Mouse (Mus musculus) left cerebral cortex, postnatal 36 days (tissue): ENCODE results near the gene Ankrd23. TPM values are rescaled to one million over a fixed set of nuclear protein-coding genes. Genes with fewer than 3 reads are reported as not detected.

Experiments
- DNase-seq, 2 experiments: peaks; one replicate each; pipeline ENCODE4 v3.0.0; 2021 to 2022; ENCODE audit warnings: low spot score in 2 of 2, mixed read lengths in 1 of 2
- intact Hi-C: fragments of 180-260 bp; cut with DNase I; formaldehyde crosslinking; loops from one replicate; pipeline ENCODE4 v1.15.1; 2025
- total RNA-seq, 2 experiments: library from RNA; stranded (reverse); gene quantifications; 2 replicates each; pipeline ENCODE4 v1.2.3; 2021

Ankrd23 gene
- total RNA-seq, 2 experiments from 2014 or later: 3.1 to 9.6 TPM

DNA sequence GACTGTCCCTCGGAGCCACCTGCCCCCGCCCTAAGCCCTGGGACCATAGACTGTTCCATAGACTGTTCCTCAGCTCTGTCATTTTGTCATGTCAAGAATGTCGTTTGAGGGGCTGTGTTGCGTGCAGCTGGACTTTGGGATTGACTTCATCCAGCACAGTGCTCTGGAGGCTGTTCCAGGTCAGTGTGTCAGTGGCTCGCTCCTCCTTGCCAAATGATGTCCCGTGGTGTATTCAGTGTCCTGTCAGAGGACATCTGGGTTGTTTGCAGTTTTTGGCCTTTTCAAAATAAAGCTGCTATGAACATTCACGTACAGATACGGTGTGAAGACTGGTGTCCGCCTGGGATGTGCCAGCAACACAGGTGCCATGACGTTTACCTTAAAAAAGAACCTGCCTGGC, 9.8 kb downstream of the Ankrd23 start:
- no peak for DNase-seq
- intact Hi-C loops: no loop called here

DNA sequence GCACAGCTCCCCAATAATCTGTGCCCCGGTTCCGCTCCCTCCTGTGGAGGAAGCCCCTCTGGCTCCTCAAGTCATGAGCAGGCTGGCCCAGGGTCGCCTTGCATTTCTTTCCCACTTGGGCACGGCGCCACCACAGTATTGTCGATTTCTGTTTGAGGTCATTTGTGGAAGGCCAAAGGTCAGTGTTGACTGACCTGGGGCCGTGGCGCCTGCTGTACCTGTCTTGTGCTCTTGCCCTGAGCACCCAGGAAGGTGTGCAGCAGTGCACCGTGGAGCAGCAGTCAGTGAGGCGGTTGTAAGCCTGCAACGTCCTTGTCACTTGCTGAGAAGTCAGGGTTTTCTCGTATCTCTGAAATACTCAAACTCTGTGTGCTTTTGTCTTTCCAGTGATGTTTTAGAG, 10.9 kb downstream of the Ankrd23 start:
- intact Hi-C loops: no loop called here
- DNase-seq: no peak

DNA sequence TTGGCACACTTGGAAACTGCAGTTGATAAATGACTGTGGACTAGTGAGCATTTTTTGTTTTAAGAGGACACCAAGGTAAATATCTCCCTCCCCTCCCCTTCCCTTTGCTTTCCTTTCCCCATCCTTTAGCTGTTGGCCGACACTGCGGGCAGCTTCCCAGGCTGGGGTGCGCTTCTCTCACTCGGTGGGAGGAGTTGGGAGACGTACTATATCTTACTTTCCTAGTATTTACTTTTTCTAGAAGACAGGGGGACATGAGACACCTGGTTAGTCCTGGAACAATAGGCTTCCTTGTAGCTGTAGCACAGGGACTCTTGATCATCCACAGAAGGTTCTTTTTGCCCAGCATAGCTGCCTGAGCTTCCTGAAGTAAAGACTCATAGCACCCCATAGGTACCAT, 12.6 kb downstream of the Ankrd23 start:
- no peak for DNase-seq
- intact Hi-C loops: no loop called here

- intact Hi-C loops: no loop called here
- DNase-seq: no peak
These were observed 13.2 kb downstream of the Ankrd23 start for GRCm38 (mm10) chr1:36523332-36524013.

DNA sequence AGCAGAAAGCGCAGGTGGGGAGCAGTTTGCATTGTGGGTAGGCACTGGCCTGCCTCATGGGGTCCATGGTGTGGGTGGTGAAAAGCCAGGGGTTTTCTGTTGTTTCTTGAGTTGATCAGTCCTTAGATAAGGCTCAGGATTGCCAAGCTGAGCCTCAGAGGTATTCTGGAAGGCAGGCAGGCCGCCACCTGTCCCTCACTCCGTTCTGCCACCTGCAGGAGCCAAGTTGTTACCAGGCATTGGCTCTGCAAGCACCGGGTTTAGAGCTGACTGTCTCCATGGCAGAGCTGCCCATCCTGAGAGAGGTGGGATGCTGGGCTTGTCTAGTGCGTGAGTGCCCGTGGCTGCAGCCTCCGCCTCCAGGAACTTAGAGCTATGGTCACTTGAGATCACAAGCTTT, 14.5 kb downstream of the Ankrd23 start:
- no peak for DNase-seq
- intact Hi-C loops: no loop called here

- intact Hi-C loops: no loop called here
- no peak for DNase-seq
These were observed 17.1 kb downstream of the Ankrd23 start for GRCm38 (mm10) chr1:36519626-36520025.

GRCm38 (mm10) chr1:36518259-36518658, 18.4 kb downstream of the Ankrd23 start:
- intact Hi-C loops: no loop called here
- DNase-seq: no peak

DNA sequence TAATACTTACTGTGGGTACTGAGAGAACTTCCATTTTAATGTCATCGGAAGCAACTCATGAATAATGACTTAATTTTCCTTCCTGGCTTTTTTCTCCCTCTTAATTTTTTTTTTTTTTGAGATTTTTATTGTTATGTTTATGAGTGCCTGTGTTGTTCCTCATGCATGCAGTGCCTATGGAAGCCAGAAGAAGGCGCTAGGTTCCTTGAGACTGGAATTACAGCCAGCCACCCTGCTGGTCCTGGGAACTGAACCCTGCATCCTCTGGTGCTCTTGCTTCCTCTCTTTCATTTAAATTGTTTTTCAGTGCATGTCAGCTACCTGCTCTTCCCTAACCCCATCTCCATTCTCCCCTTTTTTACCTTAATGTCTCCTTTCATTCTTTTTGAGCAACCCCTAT, 23.0 kb downstream of the Ankrd23 start:
- DNase-seq: no peak
- intact Hi-C loops: loop anchor here (5.0 kb wide), 2 partner anchors 66 to 146 kb away; partner anchors contain the start of genes Kansl3 and Lman2l

- intact Hi-C loops: loop anchor here (5.0 kb wide), 2 partner anchors 66 to 146 kb away; partner anchors contain the start of genes Kansl3 and Lman2l
- no peak for DNase-seq
These were observed 23.4 kb downstream of the Ankrd23 start for GRCm38 (mm10) chr1:36513310-36513709.

DNA sequence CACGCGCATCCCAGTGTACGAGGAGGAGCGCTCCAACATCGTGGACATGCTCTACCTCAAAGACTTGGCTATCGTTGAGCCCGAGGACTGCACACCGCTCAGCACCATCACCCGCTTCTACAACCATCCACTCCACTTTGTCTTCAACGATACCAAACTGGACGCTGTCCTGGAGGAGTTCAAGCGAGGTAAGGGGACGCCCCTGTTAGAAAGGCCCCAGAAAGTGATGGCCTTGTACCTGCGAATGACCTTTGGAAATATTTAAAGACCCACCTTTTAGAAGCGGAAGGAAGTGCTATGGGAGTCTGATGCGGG, 23.8 kb downstream of the Ankrd23 start:
- intact Hi-C loops: loop anchor here (5.0 kb wide), 2 partner anchors 66 to 146 kb away; partner anchors contain the start of genes Kansl3 and Lman2l
- peak in 1 of 2 experiments; percentile 42 for DNase-seq

DNA sequence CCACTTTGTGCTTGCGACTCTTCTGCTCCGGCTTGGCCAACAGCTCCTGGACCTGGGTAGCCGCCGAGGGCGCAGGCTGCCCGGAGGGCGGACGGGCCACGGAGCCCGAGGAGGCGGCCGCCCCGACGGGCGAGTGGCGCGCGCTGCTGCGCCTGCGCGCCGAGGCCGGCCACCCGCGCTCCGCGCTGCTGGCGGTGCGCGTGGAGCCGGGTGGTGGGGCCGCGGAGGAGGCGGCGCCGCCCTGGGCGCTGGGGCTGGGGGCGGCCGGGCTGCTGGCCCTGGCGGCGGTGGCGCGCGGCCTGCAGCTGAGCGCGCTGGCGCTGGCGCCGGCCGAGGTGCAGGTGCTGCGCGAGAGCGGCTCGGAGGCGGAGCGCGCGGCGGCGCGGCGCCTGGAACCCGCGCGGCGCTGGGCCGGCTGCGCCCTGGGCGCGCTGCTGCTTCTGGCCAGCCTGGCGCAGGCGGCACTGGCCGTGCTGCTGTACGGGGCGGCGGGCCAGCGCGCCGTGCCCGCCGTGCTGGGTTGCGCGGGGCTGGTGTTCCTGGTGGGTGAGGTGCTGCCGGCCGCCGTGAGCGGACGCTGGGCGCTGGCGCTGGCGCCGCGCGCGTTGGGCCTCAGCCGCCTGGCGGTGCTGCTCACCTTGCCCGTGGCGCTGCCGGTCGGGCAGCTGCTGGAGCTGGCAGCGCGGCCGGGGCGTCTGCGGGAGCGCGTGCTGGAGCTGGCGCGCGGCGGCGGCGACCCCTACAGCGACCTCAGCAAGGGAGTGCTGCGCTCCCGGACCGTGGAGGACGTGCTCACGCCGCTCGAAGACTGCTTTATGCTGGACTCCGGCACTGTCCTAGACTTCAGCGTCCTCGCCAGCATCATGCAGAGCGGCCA, 24.4 kb downstream of the Ankrd23 start:
- intact Hi-C loops: loop anchor here (5.0 kb wide), 2 partner anchors 65 to 145 kb away; partner anchors contain the start of genes Kansl3 and Lman2l

GRCm38 (mm10) chr1:36511289-36512021, 25.2 kb downstream of the Ankrd23 start, which contains the start of gene Cnnm3:
Gene Cnnm3 (plus strand): TSS chr1:36511867.
- intact Hi-C loops: loop anchor here (2.0 to 5.0 kb wide), 3 partner anchors 39 to 144 kb away; partner anchors contain the start of genes Kansl3 and Lman2l
- peak; percentile 98 to 99 for DNase-seq

More for the DNA sequence above, 24.4 kb downstream of the Ankrd23 start:
- peak; percentile 61 to 81 for DNase-seq

DNA sequence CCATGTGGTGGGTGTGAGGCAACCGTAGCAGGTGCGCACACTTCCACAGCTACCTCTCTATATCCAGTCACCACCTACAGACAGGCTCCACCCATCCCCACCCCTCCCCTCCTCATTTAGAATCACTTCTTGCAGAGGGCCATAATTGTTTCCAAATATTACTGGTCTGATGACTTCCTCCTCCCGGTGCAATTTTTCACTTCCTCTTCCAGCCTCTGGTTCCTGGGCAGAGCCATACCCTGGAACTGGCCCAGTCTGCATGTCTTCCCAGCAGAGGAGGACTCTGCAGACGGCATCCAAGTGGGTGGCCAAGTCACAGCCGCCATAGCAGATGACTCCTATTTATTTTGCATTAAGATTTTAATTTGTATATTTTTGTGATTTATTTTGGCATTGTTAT, 28.4 kb downstream of the Ankrd23 start:
- intact Hi-C loops: no loop called here
- no peak for DNase-seq

DNA sequence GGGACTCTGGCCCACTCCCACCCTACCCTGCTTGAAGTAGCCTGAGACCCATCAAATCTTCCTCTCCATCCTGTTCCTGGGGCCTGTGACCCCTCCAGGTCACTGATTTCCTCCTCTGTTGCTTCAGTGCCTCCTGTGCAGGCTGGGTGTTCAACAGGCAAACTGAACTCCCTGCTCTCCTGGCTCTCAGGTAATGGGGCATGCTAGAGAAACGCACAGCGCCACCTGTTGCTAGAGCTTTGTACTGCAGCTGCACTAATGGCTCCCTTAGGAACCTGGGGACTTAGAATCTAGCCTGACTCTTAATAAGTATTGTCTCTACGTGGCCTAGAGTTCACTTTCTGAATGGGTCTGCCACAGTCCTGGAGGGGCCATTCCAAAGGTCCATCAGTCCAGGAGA, 35.4 kb downstream of the Ankrd23 start:
- peak; percentile 55 to 66 for DNase-seq
- intact Hi-C loops: no loop called here

DNA sequence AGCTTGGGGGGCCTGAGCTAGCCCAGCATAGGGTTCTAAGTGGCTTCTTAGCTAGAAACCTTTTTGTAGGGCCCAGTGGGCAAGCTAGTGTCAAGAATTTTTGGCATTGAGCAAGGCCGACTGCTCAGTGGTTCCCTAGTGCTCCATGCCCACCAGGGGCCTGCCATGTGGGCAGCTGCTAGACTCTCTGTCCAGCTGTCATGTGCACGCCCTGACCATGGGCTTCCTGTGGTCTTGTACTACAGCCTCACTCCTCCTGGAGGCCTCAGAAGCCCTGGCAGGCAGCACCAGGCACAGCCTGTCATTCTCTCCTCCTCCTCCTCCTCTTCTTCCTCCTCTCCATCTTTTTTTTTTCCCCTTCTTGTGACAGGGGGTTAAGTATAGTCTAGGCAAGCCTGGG, 39.4 kb downstream of the Ankrd23 start:
- DNase-seq: no peak
- intact Hi-C loops: loop anchor here (10.0 kb wide), 1 partner anchor 173 kb away; no protein-coding TSS in a partner anchor

GRCm38 (mm10) chr1:36496719-36497118, 40.0 kb downstream of the Ankrd23 start:
- no peak for DNase-seq
- intact Hi-C loops: loop anchor here (10.0 kb wide), 1 partner anchor 172 kb away; no protein-coding TSS in a partner anchor

DNA sequence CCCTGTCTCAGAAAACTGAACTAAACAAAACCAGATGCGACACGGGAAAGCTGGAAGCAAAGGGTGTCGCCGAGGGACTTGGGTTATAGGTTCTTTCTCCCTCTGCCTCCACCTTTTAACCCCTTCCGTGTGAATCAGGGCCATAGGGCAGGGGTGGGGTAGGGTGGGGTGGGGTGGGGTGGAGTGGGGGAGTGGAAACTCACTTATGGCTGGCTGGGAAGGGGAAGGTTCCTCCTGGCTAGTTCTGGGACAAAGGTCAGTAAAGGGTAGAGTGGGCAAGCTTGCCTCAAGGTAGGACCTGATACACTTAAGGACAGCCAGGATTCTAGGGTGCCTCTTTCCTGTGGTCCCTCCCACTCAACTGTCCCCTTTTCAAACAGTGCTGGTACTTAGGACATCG, 43.4 kb downstream of the Ankrd23 start:
- DNase-seq: no peak
- intact Hi-C loops: loop anchor here (10.0 kb wide), 1 partner anchor 168 kb away; no protein-coding TSS in a partner anchor

GRCm38 (mm10) chr1:36492416-36493139, 44.1 kb downstream of the Ankrd23 start:
- intact Hi-C loops: loop anchor here (10.0 kb wide), 1 partner anchor 168 kb away; no protein-coding TSS in a partner anchor
- DNase-seq: no peak

- intact Hi-C loops: loop anchor here (10.0 kb wide), 1 partner anchor 165 kb away; no protein-coding TSS in a partner anchor
- no peak for DNase-seq
These were observed 47.0 kb downstream of the Ankrd23 start for GRCm38 (mm10) chr1:36489661-36490060.
